Mouse (Mus musculus): ENCODE data around the gene Dstyk.

Gene Dstyk

DNA sequence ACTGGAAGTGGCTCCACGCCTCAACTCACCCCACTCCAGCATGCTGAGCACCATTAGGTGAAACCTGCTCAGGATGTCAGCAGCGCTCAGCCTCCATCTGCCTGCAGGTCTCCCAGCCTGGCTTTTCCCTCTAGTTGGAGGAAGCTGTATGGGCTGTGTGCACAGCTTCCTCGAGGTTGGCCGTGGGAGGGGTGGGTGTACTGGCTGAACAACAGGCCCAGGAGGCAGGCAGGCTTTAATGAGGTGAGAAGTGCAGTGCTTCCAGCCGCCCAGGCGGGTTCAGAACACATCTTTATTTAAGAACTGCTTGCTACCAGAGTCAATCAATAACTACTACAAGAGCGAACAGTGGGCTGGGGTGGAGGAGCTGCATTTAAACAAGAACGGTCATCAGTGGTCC is 94.2 kb downstream of the Dstyk start:
- DNase-seq (ENCODE audit: extremely low spot score, low spot score): no peak

DNA sequence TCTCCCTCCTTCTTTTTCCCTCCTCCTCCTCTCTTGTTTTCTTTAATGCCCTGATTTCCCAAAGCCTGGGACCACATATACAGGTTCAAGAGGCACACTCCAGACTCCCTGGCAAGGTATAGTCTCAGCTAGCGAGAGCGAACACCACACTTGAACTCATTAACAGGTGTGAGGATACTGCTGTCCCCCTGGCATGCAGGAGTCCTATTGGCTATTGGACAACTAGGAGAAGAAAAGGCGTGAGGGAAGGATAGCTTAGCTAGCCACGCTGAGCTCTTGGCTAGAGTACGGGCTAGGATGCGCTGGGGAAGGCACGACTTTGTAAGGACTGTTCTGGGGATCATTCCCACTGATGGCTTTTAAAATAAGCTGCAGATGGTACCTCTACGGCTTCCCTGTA is 94.8 kb downstream of the Dstyk start:
- no peak for DNase-seq (ENCODE audit: extremely low spot score, low spot score)

DNA sequence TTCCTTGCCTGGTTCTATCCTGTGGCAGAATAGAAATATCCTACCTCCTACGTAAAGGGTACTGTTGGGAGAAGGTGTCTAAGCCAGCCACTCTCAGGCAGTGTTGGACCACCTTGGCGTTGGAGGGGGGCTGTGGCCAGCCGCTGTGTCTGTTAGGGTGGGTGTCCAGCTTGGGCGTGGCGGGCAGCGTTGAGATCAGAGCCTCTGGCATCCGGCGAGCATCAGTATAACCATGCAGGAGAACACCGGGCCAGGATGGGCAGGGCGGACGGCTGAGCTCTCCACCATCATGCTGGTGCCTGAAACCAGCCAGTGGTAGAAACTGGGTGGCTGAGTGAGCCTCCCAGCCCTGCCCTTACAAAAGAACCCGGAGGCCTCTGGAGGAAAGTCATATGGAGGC is 98.0 kb downstream of the Dstyk start:
- DNase-seq (ENCODE audit: extremely low spot score, low spot score): no peak

All from neural tube, embryonic 10.5 days (tissue).